Mouse (Mus musculus) liver, adult 2 months (tissue): ENCODE results near the gene Slc10a2. TPM values are rescaled to one million over a fixed set of nuclear protein-coding genes. Genes with fewer than 3 reads are reported as not detected.
"Not testable (repeated sequence)": the region's sequence is repeated elsewhere in the genome, so short reads cannot be mapped to it uniquely, and the experiment has no call there.

ENCODE experiments used
- DNase-seq: peaks from one replicate; pipeline ENCODE4 v3.0.0-alpha.2; 2011; ENCODE audit warnings: low read depth, low spot score; ENCODE audit errors: extremely low read depth
- H3K27ac ChIP-seq: fragments of 200-500 bp; replicated peaks from 2 replicates; pipeline ENCODE4 v1.5.1; 2012; ENCODE audit warnings: low read depth, mild to moderate bottlenecking, control low read depth, inconsistent platforms, low read length; ENCODE audit not compliant: insufficient read depth
- H3K27me3 ChIP-seq: fragments of 200-500 bp; 2 replicates; pipeline ENCODE4 v1.6.1; 2012; ENCODE audit warnings: mild to moderate bottlenecking, moderate library complexity, low read length, inconsistent platforms; ENCODE audit not compliant: control insufficient read depth, insufficient read depth
- H3K36me3 ChIP-seq: fragments of 200-500 bp; 2 replicates; pipeline ENCODE4 v1.6.1; 2012; ENCODE audit warnings: low read length, inconsistent platforms; ENCODE audit not compliant: control insufficient read depth, insufficient read depth
- H3K4me1 ChIP-seq: fragments of 200-500 bp; 2 replicates; pipeline ENCODE4 v1.6.1; 2011; ENCODE audit warnings: low read length; ENCODE audit not compliant: control insufficient read depth, insufficient read depth
- H3K4me3 ChIP-seq: fragments of 200-500 bp; 2 replicates; pipeline ENCODE4 v1.5.1; 2011; ENCODE audit warnings: low read depth, mild to moderate bottlenecking, control low read depth, low read length, moderate library complexity; ENCODE audit not compliant: insufficient read depth
- H3K79me2 ChIP-seq: fragments of 200-500 bp; 2 replicates; pipeline ENCODE4 v1.6.1; 2012; ENCODE audit warnings: inconsistent platforms, mild to moderate bottlenecking, low read length, moderate library complexity; ENCODE audit not compliant: control insufficient read depth, insufficient read depth
- H3K9ac ChIP-seq: fragments of 200-500 bp; 2 replicates; pipeline ENCODE4 v1.6.1; 2012; ENCODE audit warnings: low read depth, mild to moderate bottlenecking, control low read depth, inconsistent platforms, low read length
- CTCF ChIP-seq: fragments of 200-500 bp; IDR thresholded peaks from 2 replicates; pipeline ENCODE4 v1.5.1; 2011; ENCODE audit warnings: low read depth, low read length, control low read depth
- POLR2A ChIP-seq: fragments of 200-500 bp; IDR thresholded peaks from 2 replicates; pipeline ENCODE4 v1.6.1; 2011; ENCODE audit warnings: low read length, control low read depth; ENCODE audit not compliant: insufficient read depth; ENCODE audit errors: extremely low read depth
- WGBS: fragments of 180-500 bp; shearing (Covaris S2); methylation state at CpG from one replicate; pipeline ENCODE4 v1.1.7; 2018; 5-methylcytosine and 5-hydroxymethylcytosine counted together
- polyA plus RNA-seq: library from polyadenylated mRNA; depleted of rRNA; stranded (reverse); fragments of >200 nt; gene quantifications from 2 replicates; pipeline ENCODE4 v1.2.3, GENCODE M21; 2012
- total RNA-seq: library from RNA; depleted of rRNA; stranded (reverse); fragments of >200 nt; gene quantifications from 2 replicates; pipeline ENCODE4 v1.2.3, GENCODE M21; 2014

Slc10a2 gene
- total and polyA plus RNA-seq, 2 experiments: 3.2 to 9.8 TPM

DNA sequence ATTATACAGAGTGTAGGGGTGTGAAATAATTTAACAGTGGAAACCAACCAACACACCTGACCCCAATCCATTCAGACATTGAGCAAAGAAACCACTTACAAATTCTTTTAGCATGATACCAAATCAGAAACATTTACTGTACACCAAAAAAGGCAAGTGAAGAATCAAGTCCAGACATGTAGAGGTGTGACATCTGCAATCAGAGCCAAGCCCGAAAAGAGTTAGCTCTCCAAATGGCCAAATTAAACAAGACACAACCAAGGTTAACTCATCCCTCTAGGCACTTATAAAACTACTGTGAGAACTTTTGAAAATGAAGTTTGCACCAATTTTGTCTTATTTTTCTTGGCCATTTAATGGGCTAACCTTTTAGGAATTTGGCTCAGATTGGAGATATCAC lies 46.3 kb downstream of the Slc10a2 start:
- Histone ChIP-seq H3K27ac (no peak overlapping the region), H3K27me3 (no peaks in the 10 kb centered on the region), H3K79me2 (no peaks in the 10 kb centered on the region), H3K4me3 (no peak overlapping the region), H3K36me3 (no peaks in the 10 kb centered on the region), H3K9ac (no peak overlapping the region), H3K4me1 (no peaks in the 10 kb centered on the region)
- WGBS: 82% methylated on average over 1 of the region's 1 CpGs
- no peak for DNase-seq
- no peak for TF ChIP-seq POLR2A
- TF ChIP-seq CTCF: no peak

- not testable (repeated sequence) for H3K36me3 ChIP-seq, H3K4me1 ChIP-seq, H3K9ac ChIP-seq, H3K4me3 ChIP-seq, H3K79me2 ChIP-seq, H3K27me3 ChIP-seq, H3K27ac ChIP-seq
- DNase-seq: peak; percentile 65
- WGBS: 15% methylated on average over 6 of the region's 6 CpGs
Measured at GRCm38 (mm10) chr8:5044361-5044900, 60.7 kb downstream of the Slc10a2 start.

DNA sequence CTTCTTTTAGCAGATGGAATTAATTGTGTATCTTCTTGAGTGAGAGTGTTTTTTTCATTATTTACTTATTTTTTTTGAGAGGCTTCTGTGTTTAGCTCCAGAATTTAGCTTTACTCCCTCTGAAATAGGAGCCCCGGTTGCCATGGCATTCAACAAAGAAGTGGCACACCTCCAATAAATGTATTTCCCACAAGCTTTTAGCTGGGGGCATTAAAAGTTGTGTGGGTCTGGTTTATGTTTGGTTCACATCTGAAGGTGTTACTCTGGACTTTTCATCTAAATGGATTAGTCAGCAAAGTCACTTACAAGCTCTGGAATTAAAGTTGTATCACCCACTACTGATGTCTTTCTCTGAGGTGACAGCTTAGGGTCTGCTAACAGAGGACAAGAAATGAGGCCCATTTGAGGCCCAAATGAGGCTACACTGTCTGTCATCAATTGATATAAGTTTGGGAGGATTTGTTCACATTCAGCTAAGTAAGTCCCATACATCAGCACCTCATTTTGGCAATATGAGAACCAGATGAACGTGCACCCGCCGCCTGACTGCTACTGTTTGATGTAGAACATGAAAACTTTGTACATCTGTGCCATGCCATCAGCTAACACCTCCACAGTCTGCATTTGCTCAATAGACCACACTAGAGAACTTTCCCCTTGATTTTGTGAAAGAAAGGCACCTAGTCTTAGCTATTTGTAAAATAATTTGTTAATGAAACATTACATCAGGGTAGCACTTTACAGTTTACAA lies 66.2 kb downstream of the Slc10a2 start:
- Histone ChIP-seq H3K4me1 (no peaks in the 10 kb centered on the region), H3K27ac (no peak overlapping the region), H3K27me3 (no peaks in the 10 kb centered on the region), H3K4me3 (no peak overlapping the region), H3K36me3 (no peaks in the 10 kb centered on the region), H3K9ac (no peak overlapping the region), H3K79me2 (no peaks in the 10 kb centered on the region)
- 89% methylated on average over 4 of the region's 4 CpGs for WGBS
- no peak for TF ChIP-seq CTCF
- no peak for TF ChIP-seq POLR2A
- no peak for DNase-seq
